Mouse (Mus musculus): ENCODE results near the gene Hoxa10. TPM values are rescaled to one million over a fixed set of nuclear protein-coding genes. Genes with fewer than 3 reads are reported as not detected.
A peak's percentile ranks its signal among the peaks of the same experiment; 100 is the strongest.

The Hoxa10 gene
- total RNA-seq, 1 experiment from 2014 or later, result 2.3 TPM

DNA sequence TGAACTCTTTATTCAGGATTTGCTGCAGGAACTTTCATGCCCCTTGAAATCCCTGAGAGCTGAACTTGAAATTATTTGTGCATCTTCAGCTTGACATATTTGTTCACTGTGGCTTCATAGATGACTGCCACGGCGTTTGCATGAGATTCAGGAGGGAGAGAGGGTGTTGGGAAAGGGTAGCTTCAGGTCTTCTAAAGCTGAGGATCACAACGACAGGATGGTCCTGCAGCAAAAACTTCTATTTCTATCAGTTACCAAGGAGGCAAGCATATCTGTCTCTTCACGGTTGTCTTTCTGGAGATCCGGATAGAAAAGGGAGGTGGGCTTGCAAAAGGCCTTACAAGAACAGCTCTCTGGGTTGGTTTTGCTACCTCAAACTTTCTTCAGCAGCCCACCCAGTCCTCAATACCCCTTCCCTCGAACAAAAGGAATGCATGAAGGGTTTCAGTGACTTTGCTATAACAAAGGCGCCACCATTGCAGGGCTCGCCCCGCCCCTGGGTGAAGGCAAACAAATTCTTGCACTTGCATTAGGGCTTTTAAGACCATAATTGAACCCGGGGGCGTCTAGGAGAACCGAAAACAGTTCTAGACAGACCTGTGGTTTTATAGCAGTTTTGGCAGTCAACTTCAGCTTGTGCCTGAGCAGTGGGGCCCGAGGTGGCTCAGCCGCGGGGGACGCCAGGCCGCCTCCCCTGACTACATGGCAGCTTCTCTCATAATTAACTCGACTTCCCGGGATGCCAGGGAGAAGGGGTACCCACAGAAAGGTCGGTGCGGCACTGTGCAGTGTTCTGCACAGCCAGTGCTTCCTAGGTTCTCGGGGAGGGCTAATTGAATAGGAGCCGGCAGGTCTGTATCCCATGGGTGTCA is 7.3 kb upstream of the Hoxa10 start:
- no peak for ATAC-seq (replicated peaks; ENCODE audit: low read depth, poor library complexity, severe bottlenecking)

DNA sequence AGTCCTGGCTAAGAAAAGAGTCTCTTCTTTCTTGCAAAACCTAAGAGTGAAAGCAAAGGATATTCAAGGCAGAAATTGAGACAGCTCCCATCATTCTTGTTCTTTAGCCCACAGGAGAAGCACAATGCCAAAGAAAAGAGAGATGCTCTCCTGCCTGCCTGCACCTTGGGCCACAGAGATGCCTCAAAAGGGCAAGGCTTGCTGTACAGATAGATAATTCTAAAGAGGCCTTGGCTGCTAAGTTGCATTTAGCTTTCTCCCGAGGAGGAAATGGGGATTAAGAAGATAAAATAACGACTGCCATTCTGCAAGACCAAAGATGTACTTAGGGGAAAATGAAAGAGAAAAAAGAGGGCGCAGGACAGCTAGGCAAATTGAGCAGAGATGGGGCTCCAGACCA is 6.3 kb upstream of the Hoxa10 start:
- ATAC-seq (replicated peaks; ENCODE audit: low read depth, poor library complexity, severe bottlenecking), result no peak

DNA sequence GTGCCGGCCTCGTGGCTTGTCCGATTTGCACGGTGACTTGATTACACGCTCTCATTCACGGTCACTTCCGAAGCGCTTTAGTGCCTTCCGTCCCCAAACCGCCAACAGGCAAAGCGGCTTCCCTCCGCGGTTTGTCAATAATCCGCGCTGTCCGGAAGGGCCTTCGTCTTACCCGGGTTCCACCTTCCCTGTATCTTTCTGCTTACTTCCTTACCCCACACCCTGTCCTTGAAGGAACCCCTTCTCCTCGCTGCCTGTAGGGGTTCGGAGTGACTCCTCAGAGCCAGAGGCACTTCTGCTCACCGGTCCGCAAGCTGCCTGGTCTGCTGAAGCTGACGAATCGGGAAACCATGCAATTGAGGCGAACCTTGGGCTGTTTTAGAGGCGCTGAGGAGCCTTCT is 5.7 kb upstream of the Hoxa10 start:
- ATAC-seq (replicated peaks; ENCODE audit: low read depth, poor library complexity, severe bottlenecking), result peak; percentile 71

DNA sequence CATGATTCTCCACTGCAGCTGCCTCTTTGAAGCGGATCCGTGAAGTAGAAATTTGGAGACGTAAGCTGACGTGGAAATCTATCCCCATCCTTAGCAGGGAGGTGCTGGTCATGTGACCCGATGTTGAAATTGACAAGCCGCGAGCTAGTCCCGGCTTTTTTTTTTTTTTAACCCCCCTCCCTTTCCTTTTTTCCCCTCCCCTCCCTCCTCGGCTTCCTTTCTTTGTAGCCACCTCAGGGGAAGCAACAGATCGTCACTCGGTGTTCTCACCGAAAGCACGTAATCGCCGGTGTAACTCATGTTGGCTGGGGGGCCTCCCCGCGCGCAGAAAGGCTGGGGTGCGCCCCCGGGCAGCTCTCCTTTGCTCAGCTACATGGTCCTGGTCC is 5.1 kb upstream of the Hoxa10 start, which contains the start of gene Hoxa11:
Gene Hoxa11, minus strand, starts transcription at position 54 of the 386 bp plus-strand sequence.
- no peak for ATAC-seq (replicated peaks; ENCODE audit: low read depth, poor library complexity, severe bottlenecking)

DNA sequence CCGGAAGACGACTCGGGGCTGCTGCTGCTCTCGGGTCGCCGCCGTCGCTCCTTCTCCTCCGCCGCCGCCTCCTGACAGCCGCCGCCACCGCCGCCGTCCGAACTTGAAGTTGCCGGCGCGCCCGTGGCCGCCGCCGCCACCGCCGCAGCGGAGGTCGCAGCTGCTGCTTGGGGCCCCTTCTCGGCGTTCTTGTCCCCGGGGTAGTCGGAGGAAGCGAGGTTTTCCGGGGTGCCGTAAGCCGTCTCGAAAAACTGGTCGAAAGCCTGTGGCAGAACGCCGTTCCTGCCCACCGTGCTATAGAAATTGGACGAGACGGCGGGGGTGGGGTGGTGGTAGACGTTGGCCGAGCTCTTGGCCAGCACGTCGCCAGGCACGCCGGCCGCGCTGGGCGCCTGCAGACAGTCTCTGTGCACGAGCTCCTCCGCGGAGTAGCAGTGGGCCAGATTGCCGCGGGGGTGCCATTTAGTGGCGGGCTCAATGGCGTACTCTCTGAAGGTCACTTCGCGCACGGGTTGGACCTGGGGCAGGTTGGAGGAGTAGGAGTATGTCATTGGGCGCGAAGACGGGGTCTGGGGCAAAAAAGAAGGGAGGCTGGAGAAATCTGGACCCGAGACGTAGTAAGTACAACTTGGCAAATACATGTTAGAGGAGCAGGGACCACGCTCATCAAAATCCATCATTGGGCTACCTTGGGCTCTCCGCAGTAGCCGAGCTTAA is 4.5 kb upstream of the Hoxa10 start:
- no peak for ATAC-seq (replicated peaks; ENCODE audit: low read depth, poor library complexity, severe bottlenecking)

DNA sequence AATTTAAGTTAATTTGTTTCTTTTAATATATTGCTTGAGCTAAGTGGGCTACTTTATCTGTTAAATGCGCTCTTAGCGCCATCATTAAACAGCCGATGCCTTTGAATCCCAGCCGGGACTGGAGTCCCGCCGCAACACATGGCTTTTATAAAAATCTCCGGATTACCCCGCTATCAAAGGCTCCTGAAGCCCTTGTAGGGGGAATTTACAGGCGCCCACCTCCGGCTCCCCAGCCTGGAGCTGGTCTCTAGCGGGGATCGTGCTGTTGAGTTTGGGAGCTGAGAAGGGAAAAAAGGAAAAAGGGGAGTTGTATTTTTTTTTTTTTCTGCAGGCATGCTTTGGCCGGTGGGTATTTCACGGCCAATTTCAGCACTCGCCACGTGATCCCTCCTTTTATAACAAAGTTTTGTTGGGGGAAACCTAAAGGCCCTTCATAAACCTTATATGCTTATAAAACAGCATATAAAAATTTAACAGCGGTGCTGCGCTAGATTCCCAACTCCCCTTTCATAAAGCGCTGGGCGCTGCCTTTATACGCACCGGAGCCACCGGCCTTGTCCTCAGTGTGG is 3.9 kb upstream of the Hoxa10 start:
- no peak for ATAC-seq (replicated peaks; ENCODE audit: low read depth, poor library complexity, severe bottlenecking)

DNA sequence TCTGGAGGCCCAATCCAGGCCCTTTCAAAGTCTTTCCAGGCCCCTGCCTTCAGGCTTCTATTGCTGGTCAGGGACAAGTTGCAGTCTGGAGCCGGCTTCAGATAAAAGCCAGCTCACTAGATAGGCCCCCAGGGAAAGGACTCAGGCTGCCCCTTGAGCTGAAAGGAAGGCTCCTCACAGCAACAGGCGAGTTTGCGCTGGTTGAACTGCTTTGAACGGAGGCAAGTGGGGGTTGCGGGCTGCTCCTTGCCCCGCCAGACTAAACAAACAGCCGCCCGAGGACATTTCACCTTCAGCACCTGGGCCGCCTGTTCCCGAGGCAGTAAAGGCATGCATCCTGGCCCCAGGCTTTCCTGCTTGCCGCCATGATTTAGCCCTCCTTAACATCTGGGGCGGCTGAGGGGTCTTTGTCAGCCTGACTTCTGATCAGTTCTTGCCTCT is 3.0 kb upstream of the Hoxa10 start:
- no peak for ATAC-seq (replicated peaks; ENCODE audit: low read depth, poor library complexity, severe bottlenecking)

DNA sequence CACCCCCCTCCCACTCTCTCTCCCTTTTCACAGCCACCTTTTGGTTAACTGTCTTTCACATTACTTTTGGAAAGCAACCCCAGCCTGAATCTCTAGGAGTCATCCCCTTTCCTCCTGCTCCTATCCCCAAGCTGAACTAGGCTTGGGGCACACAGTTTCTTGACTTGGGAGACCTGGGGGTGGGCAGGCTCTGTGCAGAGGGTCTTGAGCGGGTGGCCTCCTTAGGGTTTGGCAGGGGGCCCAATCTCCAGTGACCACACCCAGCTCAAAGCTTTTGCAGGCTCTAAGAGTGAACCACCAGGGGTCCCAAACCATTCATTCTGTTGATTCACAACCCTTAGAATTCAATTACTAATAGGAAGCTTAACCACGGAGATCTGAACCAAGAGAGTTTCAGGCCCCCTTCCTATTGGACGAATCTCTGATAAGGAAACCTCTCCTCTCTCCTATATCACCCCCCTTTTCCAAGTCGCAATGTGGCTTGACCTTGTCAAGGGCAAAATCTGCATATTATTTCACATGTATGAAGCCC is 2.2 kb upstream of the Hoxa10 start:
- no peak for ATAC-seq (replicated peaks; ENCODE audit: low read depth, poor library complexity, severe bottlenecking)

DNA sequence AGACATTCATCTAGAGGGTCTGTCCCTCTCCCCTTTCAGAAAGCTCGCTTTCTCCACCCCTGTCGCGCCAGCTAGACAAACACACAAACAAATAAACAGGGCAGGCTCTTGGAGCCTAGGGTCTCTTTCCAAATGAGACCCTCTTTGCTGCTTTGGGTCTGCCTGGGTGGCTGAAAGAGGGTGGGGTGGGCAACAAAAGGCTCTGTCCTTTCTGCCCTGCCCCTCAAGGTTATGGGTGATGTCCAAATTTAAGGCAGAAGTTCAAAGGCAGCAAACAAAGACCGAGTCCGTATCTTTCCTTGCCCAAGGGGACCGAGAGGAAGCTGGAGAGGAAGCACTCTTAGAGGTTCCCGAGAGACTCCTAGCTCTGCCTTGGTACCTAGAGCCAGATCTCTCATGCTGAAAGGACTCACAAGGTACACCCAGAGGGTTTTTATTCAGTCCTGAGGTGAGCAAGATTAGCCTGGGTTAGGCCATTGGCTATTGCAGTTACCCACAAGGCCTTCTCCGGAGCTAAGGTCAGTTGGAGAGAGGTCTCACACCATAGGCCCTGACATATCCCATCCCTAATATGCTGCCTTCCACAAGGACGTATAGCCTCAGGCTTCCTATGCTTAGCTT is 457 bp upstream of the Hoxa10 start:
- ATAC-seq (replicated peaks; ENCODE audit: low read depth, poor library complexity, severe bottlenecking), result no peak

DNA sequence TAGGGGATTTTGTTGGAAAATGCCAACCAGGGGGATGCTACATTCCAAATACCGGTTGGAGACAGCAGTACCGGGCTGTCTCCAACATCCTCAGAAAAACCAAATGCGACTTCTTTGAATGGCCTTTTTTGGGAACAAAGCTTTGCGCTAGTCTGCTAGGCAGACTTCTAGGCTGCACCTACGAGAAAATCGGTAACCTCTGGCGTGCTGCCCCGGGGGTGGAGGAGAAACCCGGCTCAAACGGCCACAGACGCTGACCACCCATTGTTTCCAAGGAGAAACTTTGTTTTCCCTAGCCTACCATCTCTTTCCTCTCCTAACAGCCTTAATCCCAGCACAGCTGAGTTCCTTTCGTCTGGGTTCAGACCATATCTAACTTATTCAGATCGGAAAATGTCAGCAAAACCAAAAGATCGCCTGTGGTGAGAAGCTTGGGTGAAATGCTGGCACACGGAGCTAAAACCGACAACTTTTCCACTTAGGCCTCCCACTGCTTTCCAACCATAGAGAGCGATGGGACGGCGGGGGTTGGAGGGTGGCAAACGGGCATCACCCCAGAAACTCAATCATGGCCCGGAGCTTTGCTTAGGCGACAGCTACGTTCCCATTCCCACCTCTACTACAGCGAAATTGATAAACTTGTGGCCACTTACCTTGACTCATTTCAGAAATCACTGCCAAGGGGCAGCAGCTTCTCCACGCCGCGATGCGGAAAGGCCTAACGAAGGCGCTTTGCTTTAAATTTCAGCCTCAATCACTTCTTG is 847 bp downstream of the Hoxa10 start:
- no peak for ATAC-seq (replicated peaks; ENCODE audit: low read depth, poor library complexity, severe bottlenecking)

DNA sequence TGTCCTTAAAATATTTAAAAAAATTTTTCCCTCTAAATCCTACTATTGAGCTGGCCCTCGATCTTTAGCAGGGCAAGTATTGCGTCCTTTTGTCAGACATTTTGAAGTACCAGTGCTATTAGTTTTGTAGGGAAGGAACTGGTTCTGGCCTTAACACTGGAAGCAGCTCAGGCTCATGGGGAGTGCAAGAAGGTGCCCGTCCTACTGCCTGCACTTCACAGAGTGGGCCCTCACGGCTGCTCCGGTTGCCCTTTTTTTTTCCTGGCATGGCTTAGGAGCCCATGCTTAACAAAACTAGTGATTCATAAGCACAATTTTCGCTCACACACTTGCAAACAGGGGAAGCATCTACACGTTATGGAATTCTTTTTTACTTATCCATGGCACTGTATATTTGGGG is 1.7 kb downstream of the Hoxa10 start:
- ATAC-seq (replicated peaks; ENCODE audit: low read depth, poor library complexity, severe bottlenecking), result no peak

DNA sequence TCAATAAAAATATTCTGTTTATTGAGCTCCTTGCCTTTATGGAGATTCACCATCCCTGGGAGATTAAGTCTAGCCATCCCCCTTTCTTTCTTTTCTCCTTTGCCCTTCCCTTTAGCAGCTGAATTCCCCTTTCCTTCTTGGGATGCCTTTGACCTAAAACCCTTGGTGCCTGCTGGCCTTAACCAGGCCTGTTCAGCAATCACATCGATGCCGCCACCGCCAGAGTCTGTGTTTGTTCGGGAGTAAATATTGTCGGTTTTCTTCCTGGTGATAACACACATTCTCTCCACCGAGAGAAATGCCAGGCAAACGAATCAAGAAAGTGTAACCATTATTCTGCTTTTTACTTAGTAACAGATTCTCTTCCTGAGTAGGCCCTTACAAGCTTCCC is 2.5 kb downstream of the Hoxa10 start:
- ATAC-seq (replicated peaks; ENCODE audit: low read depth, poor library complexity, severe bottlenecking), result no peak

DNA sequence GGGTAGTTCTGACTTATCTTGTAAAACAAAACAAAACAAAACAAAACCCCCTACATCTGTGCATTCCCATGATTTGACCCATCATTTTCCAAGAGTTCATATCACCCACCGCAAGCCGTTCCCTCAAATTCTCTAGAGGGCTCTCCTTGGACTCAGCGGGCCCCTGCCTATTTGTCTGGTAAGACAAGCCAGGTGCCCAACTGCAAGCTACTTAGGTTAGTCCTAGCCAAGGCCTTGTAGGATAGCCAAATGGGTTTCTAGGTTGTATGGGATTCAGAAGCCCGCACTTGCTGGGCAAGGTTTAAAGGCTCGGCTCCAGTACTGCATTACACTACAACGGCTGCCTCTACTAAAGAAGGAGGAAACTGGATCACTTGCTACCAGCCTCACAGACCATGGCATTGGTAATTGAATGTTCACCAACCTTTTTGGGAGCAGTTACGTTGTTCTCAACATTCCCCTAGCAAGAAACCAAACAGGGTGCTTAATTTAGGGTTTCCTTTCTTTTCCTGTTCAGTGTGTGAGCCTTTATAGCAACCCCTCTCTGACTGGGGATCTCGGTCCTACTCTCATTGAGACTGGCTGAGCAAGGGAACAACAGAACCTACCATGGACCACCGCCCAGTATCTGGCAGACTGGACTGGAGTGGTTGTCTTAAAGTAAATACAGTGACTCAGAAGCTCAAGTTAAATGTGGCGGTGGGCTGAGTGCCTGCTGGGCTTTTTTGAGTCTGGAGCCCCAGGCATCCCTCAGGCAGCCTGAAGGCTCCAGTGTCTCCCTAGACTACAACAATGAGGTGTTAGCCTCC is 3.1 kb downstream of the Hoxa10 start:
- ATAC-seq (replicated peaks; ENCODE audit: low read depth, poor library complexity, severe bottlenecking), result no peak

DNA sequence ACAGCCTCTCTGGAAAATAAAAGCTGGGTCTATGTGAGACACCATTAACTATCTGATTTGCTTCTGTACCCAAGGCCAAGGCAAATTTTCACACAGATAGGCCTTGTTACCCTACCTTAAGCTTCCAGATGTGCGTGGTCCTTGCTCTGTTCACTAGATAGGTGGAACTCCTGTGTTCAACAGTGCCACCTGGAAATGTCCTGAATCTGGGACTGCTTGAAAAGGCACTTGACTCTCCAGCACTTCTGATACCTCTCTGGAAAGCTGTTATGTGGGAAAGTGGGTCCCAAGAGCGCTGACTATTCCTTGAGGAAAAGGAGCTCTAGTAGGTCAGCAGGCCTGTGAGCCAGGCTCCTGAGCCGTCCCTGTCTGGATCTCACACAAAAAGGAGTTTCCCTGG is 3.8 kb downstream of the Hoxa10 start:
- no peak for ATAC-seq (replicated peaks; ENCODE audit: low read depth, poor library complexity, severe bottlenecking)

DNA sequence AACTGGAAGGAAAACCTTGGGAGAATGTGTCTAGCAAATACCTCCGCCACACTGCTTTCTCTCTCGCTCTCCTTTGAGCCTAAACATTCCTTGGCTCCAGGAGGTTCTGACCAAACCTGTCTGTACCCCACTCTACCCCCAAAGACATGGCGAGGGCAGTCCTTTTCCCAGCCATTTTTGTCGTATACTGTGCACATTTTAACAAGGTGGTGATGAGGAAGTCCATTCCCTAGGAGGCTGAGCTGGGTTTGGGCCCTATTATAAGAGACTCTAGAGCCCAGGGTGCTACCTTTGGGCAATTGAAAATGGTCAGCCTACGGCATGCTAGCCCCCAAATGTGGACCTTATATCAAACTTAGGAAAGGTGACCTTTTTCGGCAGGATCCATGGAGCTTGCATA is 4.8 kb downstream of the Hoxa10 start:
- no peak for ATAC-seq (replicated peaks; ENCODE audit: low read depth, poor library complexity, severe bottlenecking)

DNA sequence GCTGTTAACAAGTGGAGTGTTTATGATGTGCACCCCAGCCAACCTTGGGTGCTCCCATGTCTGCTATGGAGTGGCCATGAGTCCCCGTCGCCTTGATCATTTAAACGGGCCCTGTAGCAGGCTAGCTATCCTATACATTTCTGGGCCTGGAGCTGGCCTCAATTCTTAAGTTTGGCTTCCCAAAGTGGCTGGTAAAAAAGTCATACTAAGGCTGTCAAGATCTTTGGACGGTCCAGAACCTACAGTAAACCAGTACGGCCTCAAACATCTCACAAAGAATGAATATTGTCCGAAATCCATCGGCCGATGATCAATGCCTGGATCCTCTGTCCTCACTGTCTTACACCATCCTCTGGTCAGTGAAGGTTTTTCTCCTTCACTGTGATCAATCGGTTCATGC is 5.4 kb downstream of the Hoxa10 start:
- ATAC-seq (replicated peaks; ENCODE audit: low read depth, poor library complexity, severe bottlenecking), result no peak

DNA sequence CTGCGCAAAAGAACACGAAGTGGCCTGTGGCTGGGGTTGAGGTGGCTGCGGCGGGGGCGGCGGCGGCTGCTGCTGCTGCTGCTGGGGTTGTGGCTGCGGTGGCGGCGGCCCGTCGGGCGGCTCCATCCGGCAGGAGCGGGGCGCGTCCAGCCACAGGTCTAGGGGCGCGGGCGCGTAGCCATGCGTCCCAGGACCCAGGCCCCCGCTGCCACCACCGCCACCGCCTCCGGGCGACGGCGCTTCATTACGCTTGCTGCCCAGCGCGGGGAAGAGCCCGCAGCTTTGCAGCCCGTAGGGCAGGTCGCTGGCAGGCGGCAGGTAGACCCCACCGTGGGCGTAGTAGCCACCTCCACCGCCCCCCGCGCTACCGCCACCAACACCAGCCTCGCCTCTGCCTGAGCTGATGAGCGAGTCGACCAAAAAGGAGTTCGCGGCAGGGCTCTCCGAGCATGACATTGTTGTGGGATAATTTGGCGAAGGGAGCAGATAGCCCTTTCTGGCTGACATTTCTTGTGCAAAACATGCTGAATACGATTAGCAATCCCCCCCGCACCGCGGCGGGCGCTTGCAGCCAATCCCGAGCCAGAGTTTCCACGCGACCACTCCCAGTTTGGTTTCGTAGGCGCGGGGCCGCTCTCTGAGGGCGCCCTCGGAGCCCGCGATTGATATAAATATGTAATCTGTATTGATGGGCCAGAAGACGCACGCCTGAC is 6.1 kb downstream of the Hoxa10 start:
- no peak for ATAC-seq (replicated peaks; ENCODE audit: low read depth, poor library complexity, severe bottlenecking)

All from common myeloid progenitor, adult 5-6 weeks (primary cell).